Mouse (Mus musculus) myocyte (in vitro differentiated cells): ENCODE results near the gene Gna11.

Experiments
- CEBPB ChIP-seq: IDR thresholded peaks from 2 replicates; pipeline ENCODE4 v1.6.1; 2011; ENCODE audit warnings: mild to moderate bottlenecking, moderate library complexity; ENCODE audit not compliant: poor library complexity, insufficient read depth, severe bottlenecking
- E2F4 ChIP-seq: IDR thresholded peaks from one replicate; pipeline ENCODE4 v1.6.1; 2011; ENCODE audit warnings: mild to moderate bottlenecking, control low read depth, moderate library complexity; ENCODE audit not compliant: insufficient read depth
- MAX ChIP-seq: IDR thresholded peaks from one replicate; pipeline ENCODE4 v1.6.1; 2011; ENCODE audit warnings: low read depth, mild to moderate bottlenecking, control low read depth
- MYOG ChIP-seq, 3 experiments: IDR thresholded peaks; one replicate each; pipeline ENCODE4 v1.6.1; 2011; ENCODE audit warnings: control low read depth in 2 of 3, low read depth in 2 of 3, mild to moderate bottlenecking in 2 of 3; ENCODE audit not compliant: insufficient read length in 2 of 3, control insufficient read depth in 1 of 3, insufficient read depth in 1 of 3
- POLR2A ChIP-seq: IDR thresholded peaks from one replicate; pipeline ENCODE4 v1.6.1; 2011; ENCODE audit warnings: low read depth, mild to moderate bottlenecking, control low read depth, moderate library complexity; ENCODE audit not compliant: insufficient read length
- POLR2AphosphoS2 ChIP-seq: IDR thresholded peaks from one replicate; pipeline ENCODE4 v1.6.1; 2011; ENCODE audit warnings: low read depth, control low read depth; ENCODE audit not compliant: insufficient read length
- REST ChIP-seq: IDR thresholded peaks from one replicate; pipeline ENCODE4 v1.6.1; 2011; ENCODE audit warnings: mild to moderate bottlenecking, control low read depth, moderate library complexity; ENCODE audit not compliant: insufficient read depth, insufficient read length
- SRF ChIP-seq: IDR thresholded peaks from one replicate; pipeline ENCODE4 v1.6.1; 2011; ENCODE audit warnings: low read depth; ENCODE audit not compliant: control insufficient read depth, insufficient read length
- TCF12 ChIP-seq: IDR thresholded peaks from one replicate; pipeline ENCODE4 v1.6.1; 2011; ENCODE audit warnings: mild to moderate bottlenecking, control low read depth; ENCODE audit not compliant: poor library complexity, insufficient read depth, severe bottlenecking
- USF1 ChIP-seq: IDR thresholded peaks from one replicate; pipeline ENCODE4 v1.6.1; 2011; ENCODE audit warnings: low read depth, mild to moderate bottlenecking, control low read depth, moderate library complexity

DNA sequence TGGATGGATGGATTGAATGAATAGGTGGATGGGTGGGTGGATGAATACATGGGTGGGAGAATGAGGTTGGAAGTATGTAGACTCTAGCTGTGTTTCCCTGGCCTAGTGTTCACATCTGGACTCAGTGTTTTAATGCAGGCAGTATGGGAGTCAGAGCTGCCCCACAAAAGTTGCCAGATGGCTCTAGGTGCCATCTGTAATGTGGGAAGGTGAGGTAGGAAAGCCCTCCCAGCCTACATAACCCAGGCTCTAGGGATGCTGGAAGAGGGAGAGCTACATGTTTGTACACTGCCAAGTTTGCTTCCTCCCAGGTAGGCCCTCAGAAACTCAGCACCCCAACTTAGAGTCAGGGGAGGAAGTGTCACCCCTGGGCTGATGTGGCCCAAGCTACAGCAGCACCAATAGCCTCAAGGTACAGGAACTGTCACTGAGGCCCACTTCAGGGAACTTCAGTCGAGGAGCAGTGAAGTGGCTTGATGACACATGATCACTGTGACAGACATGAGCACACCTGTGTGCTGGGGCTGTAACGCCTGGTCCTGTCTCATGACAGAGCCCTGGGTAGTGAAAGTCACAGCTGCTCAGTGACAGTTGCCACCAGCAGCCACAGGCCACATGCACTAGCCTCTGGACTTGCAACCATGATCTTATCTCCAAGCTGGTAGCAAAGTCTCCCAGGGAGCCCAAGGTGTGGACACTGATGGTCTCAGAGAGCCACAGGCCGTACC lies 6.5 kb downstream of the Gna11 start:
- TF ChIP-seq POLR2AphosphoS2: no peak
- TF ChIP-seq MAX: no peak
- TF ChIP-seq POLR2A: no peak
- no peak for TF ChIP-seq TCF12
- TF ChIP-seq USF1: no peak
- TF ChIP-seq SRF: no peak
- peak in 1 of 3 experiments; percentile 72 for TF ChIP-seq MYOG (IDR thresholded peaks at IDR 0.05; ENCODE audit: control insufficient read depth in 1 of 3, insufficient read depth in 1 of 3, insufficient read length in 2 of 3, low read depth in 2 of 3)
- no peak for TF ChIP-seq CEBPB
- TF ChIP-seq REST: no peak
- no peak for TF ChIP-seq E2F4
